32 mouse cellular contexts compared by ENCODE assay signal in genomic region chr1:57450241-57450640, GRCm38 (mm10).
"Had no signal": no experiment of that assay in that cellular context is flagged by ENCODE, and none has a peak within 500 bp of the region (broad histone marks: within the 10 kb centered on the region; RNA-seq: fewer than 3 reads in every experiment).

No protein-coding gene starts in this region.

- H3K27ac ChIP-seq: limb, embryonic 10.5 days; limb, embryonic 12.5 days; limb, embryonic 13.5 days; limb, embryonic 15.5 days; liver, embryonic 12.5 days; liver, embryonic 13.5 days; liver, embryonic 14.5 days; liver, embryonic 15.5 days; lung, embryonic 15.5 days; macrophage; midbrain, embryonic 10.5 days; midbrain, embryonic 12.5 days; midbrain, embryonic 13.5 days; midbrain, embryonic 15.5 days; neural tube, embryonic 12.5 days had no signal

- H3K9ac ChIP-seq: limb, embryonic 12.5 days; limb, embryonic 13.5 days; limb, embryonic 15.5 days; liver, embryonic 12.5 days; liver, embryonic 13.5 days; liver, embryonic 14.5 days; liver, embryonic 15.5 days; liver, postnatal 0 days; lung, embryonic 14.5 days; lung, embryonic 15.5 days; midbrain, embryonic 12.5 days; midbrain, embryonic 13.5 days; midbrain, embryonic 15.5 days; neural tube, embryonic 12.5 days had no signal

- DNase-seq: left cerebral cortex, postnatal 4 days; liver; liver, embryonic 13.5 days; liver, postnatal 0 days; lung, adult 18-20 months; lung, adult 2 months; lung, embryonic 14.5 days; lung, postnatal 10 days; lung, postnatal 14 days; lung, postnatal 36 days; lung, postnatal 4 days; midbrain, embryonic 14.5 days had no signal

- H3K36me3 ChIP-seq: limb, embryonic 10.5 days; limb, embryonic 12.5 days; limb, embryonic 13.5 days; limb, embryonic 15.5 days; liver, embryonic 12.5 days; liver, embryonic 13.5 days; liver, embryonic 15.5 days; lung, embryonic 15.5 days; midbrain, embryonic 10.5 days; midbrain, embryonic 12.5 days; midbrain, embryonic 13.5 days; midbrain, embryonic 15.5 days; neural tube, embryonic 12.5 days had no signal

- H3K9me3 ChIP-seq: limb, embryonic 10.5 days; limb, embryonic 12.5 days; limb, embryonic 15.5 days; liver, embryonic 12.5 days; liver, embryonic 13.5 days; liver, embryonic 15.5 days; lung, embryonic 15.5 days; midbrain, embryonic 10.5 days; midbrain, embryonic 12.5 days; midbrain, embryonic 13.5 days; midbrain, embryonic 15.5 days; neural tube, embryonic 12.5 days had no signal

- ATAC-seq: liver, embryonic 12.5 days; liver, postnatal 0 days; lung, postnatal 0 days; midbrain, embryonic 13.5 days; midbrain, embryonic 15.5 days; midbrain, embryonic 16.5 days had no signal

- H3K4me2 ChIP-seq: limb, embryonic 12.5 days; limb, embryonic 13.5 days; limb, embryonic 15.5 days; liver, embryonic 11.5 days; liver, embryonic 12.5 days; liver, embryonic 13.5 days; liver, embryonic 15.5 days; lung, embryonic 14.5 days; lung, embryonic 15.5 days; midbrain, embryonic 11.5 days; midbrain, embryonic 12.5 days; midbrain, embryonic 13.5 days; midbrain, embryonic 15.5 days; neural tube, embryonic 12.5 days had no signal

- H3K27me3 ChIP-seq: limb, embryonic 12.5 days; limb, embryonic 13.5 days; limb, embryonic 15.5 days; liver, embryonic 12.5 days; liver, embryonic 13.5 days; liver, embryonic 15.5 days; lung, embryonic 15.5 days; midbrain, embryonic 12.5 days; midbrain, embryonic 13.5 days; midbrain, embryonic 15.5 days; neural tube, embryonic 12.5 days had no signal

- H3K4me3 ChIP-seq: limb, embryonic 10.5 days; limb, embryonic 12.5 days; limb, embryonic 13.5 days; limb, embryonic 15.5 days; liver, embryonic 12.5 days; liver, embryonic 13.5 days; liver, embryonic 15.5 days; lung, embryonic 15.5 days; megakaryocyte, embryonic 14.5 days; midbrain, embryonic 10.5 days; midbrain, embryonic 12.5 days; midbrain, embryonic 13.5 days; midbrain, embryonic 15.5 days; myocyte; neural tube, embryonic 12.5 days had no signal

- H3K4me1 ChIP-seq: limb, embryonic 15.5 days; liver, embryonic 12.5 days; liver, embryonic 13.5 days; liver, embryonic 15.5 days; lung, embryonic 15.5 days; megakaryocyte, embryonic 14.5 days; midbrain, embryonic 15.5 days; neural tube, embryonic 12.5 days had no signal
